Mouse (Mus musculus) bone marrow, adult 2 months (tissue): ENCODE results near the gene Rbm43.

Experiments used
- CTCF ChIP-seq: fragments of 200-500 bp; IDR thresholded peaks from 2 replicates; pipeline ENCODE4 v1.5.1; 2011; ENCODE audit warnings: low read length, control low read depth; ENCODE audit not compliant: control insufficient read depth, insufficient read depth
- POLR2A ChIP-seq: fragments of 200-500 bp; IDR thresholded peaks from 2 replicates; pipeline ENCODE4 v1.6.1; 2011; ENCODE audit warnings: low read depth, mild to moderate bottlenecking, control low read depth, low read length, borderline replicate concordance; ENCODE audit not compliant: control insufficient read depth

DNA sequence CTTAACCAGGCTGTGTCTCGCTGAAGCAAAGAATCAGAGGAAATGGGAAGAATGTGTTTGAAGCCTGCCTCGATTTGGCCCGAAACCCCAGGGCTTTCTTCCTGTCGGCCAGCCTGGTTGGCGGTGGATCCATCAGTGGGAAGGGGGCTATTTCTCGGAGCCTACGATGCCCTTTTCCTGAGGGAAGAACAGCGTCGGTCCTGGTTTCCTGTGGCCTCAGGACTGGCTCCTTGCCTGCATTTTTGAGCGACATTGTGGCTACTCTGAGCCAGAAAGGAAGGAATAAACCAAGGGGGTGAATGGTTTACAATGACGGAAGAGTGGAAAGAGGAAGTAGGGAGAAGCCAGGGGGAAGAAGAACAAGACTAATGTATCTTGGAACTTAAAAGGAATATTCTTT lies 46.7 kb upstream of the Rbm43 start:
- no peak for TF ChIP-seq CTCF
- TF ChIP-seq POLR2A, result no peak
